Mouse (Mus musculus): ENCODE data around the gene Unc93a.
"Not testable (repeated sequence)": the region's sequence is repeated elsewhere in the genome, so short reads cannot be mapped to it uniquely, and the experiment has no call there.

DNA sequence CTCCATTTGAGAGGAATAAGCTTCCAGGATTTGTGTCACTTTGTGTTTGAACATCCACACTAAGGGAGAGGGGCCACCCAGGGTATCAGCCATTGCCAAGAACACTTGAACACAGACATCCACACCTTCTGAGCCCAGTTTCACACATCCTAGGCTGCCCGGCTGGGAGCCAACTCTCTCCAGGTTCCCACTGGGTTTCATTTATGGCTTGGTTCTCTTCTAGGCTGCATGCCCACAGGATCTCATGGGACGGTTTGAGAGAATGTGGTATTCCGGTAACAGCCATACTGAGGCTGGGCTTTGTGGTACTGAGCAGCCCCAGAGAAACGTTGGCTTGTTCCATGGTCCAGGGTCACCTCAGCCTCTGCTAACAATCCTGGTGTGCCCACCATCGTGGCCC lies 25.0 kb downstream of the Unc93a start:
- not testable (repeated sequence) for TF ChIP-seq POLR2A (IDR thresholded peaks at IDR 0.05; ENCODE audit: extremely low read depth, insufficient read depth, low read length); CTCF (IDR thresholded peaks at IDR 0.05; ENCODE audit: low read depth, low read length)
